Mouse (Mus musculus): Measurements from ENCODE around the gene Prdm10. TPM values are rescaled to one million over a fixed set of nuclear protein-coding genes. Genes with fewer than 3 reads are reported as not detected.

Gene Prdm10
- total RNA-seq, 2 experiments from 2014 or later: 4.2 to 7.1 TPM

GRCm38 (mm10) chr9:31260219-31260618 lies 20.1 kb upstream of the Prdm10 start:
- ATAC-seq (replicated peaks; ENCODE audit: low FRiP score, poor library complexity, severe bottlenecking): no peak

- no peak for ATAC-seq (replicated peaks; ENCODE audit: low FRiP score, poor library complexity, severe bottlenecking)
Observed at GRCm38 (mm10) chr9:31262226-31263105, 17.9 kb upstream of the Prdm10 start.

DNA sequence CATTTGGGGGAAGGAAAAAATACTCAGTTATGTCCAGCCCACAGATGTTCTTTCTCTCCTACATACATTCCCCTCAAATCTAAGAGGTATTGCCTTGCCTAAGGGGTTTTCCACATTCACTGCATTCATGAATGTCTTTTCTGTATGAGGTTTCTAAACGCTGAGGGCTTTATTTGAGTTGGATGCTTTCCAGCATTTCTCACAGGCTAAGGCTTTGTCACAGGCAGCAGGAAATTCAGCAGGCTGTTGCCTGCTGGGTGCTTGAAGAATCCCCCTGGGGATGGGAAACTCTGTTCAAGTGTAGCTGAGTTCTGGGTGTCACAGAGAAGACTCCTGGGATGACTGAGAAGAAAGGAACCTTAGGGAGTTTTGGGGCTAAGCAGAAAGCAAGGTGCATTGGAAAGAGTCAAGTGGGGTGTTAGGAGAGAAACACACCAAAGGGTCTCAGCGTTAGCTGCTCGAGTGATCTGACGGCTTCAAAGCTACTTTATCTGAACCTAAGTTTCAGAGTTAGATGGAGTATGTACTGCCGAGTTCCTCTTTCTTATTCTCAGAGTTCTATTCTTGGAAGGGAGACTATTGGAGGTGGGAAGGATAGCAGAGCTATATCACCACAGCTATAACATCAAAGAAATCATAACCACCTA lies 14.2 kb upstream of the Prdm10 start:
- no peak for ATAC-seq (replicated peaks; ENCODE audit: low FRiP score, poor library complexity, severe bottlenecking)

DNA sequence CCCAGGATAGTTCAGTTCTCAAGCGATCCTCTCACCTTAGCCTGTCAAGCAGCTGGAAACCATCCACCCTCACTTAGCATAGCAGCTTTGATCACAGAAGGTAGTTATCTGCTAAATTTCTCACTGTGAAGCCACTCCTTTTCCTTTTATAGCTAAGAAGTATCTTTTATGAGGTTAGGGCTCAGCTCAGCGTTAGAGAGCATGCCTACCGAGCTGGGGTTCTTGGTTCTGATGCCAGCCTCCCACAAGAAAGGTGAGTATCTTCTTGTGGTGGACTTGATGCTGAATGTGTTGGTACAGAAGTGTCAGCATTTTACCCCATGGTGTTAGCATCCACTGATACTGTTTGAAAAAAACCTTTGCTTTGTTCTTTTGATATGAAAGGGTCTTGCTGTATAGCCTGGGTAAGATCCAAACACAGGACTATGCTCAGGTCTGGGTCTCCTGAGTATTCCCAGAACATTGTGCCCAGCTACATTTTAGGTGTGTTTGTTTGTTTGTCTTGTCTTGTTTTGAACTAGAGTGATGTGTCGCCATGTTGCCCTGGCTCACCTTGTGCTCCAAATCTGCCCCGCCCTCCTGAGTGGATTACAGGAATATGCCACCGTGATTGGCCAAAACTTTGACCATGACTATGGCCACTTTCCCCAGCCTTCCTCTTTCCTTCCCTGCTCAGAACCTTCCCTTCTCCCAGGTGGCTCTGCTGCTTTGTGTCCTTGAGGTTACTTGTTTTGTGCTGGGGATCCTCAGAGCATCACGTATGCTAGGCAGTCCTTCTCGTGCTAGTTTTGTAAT lies 8.9 kb upstream of the Prdm10 start:
- ATAC-seq (replicated peaks; ENCODE audit: low FRiP score, poor library complexity, severe bottlenecking): peak; percentile 43; the same call in 1 of the 2 replicates

GRCm38 (mm10) chr9:31272160-31272559 lies 8.2 kb upstream of the Prdm10 start:
- peak; percentile 89 for ATAC-seq (replicated peaks; ENCODE audit: low FRiP score, poor library complexity, severe bottlenecking)

DNA sequence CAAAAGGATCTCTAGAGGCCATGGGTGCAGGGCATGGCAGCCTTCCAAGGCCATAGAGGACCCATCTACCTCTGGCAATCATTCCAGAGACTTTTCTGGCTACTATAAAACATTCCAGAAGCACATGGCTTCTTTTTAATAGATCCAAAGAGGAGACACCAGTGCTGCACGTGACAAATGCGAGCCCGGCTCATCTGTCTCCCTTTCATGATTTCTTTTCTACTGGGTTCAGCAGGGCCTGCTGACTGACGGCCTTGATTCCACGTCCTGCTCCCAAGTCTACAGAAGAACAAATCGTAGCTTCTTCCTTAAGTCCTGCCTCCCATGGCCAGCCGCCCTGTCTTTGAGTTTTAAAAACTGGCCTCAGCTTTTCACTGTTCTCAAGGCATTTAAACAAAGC lies 1.7 kb upstream of the Prdm10 start:
- no peak for ATAC-seq (replicated peaks; ENCODE audit: low FRiP score, poor library complexity, severe bottlenecking)

DNA sequence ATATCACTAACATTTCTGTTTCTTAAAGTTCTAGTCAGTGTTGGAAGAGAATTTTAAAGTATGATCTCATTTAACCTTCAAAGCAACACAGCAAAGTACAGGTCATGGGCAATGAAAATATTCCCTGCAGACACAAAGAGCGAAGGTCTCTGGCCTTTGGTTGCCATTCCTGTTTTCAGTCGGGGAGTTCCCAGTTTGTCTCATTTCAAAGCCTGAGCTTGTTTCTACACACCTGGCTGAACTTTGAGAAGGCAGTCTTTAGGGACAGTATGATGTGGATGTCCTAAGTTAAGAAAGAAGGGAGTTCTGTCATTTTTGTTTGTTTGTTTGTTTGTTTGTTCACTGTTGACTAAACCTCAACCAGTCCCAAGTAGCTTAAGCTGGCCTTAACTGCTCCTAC lies 1.0 kb upstream of the Prdm10 start:
- no peak for ATAC-seq (replicated peaks; ENCODE audit: low FRiP score, poor library complexity, severe bottlenecking)

- peak; percentile 75 for ATAC-seq (replicated peaks; ENCODE audit: low FRiP score, poor library complexity, severe bottlenecking)
Observed at GRCm38 (mm10) chr9:31279885-31280365, 413 bp upstream of the Prdm10 start.

GRCm38 (mm10) chr9:31281011-31281662 lies 799 bp downstream of the Prdm10 start:
- ATAC-seq (replicated peaks; ENCODE audit: low FRiP score, poor library complexity, severe bottlenecking): peak; percentile 25

GRCm38 (mm10) chr9:31281663-31282015 lies 1.3 kb downstream of the Prdm10 start:
- no peak for ATAC-seq (replicated peaks; ENCODE audit: low FRiP score, poor library complexity, severe bottlenecking)

- ATAC-seq (replicated peaks; ENCODE audit: low FRiP score, poor library complexity, severe bottlenecking): no peak
Observed at GRCm38 (mm10) chr9:31282536-31282935, 2.2 kb downstream of the Prdm10 start.

GRCm38 (mm10) chr9:31283044-31283443 lies 2.7 kb downstream of the Prdm10 start:
- no peak for ATAC-seq (replicated peaks; ENCODE audit: low FRiP score, poor library complexity, severe bottlenecking)

DNA sequence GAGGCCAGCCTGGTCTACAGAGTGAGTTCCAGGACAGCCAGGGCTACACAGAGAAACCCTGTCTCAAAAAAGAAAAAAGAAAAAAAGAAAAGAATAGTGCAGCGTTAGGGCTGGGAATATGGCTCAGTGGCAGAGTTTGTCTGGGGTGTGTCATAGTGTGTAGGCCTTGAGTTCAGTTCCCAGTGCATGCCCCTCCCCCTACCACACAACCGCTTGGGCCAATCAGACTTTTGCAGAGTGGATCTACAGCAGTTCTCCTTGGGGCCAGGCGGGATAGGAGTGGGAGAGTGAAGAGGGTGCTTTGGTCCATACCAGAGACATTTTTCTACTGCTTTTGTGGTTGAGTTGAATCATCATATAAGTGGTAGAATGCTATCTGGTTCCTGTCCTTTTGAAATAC lies 3.6 kb downstream of the Prdm10 start:
- no peak for ATAC-seq (replicated peaks; ENCODE audit: low FRiP score, poor library complexity, severe bottlenecking)

GRCm38 (mm10) chr9:31290201-31290862 lies 10.0 kb downstream of the Prdm10 start:
- no peak for ATAC-seq (replicated peaks; ENCODE audit: low FRiP score, poor library complexity, severe bottlenecking)

GRCm38 (mm10) chr9:31291978-31292377 lies 11.6 kb downstream of the Prdm10 start:
- ATAC-seq (replicated peaks; ENCODE audit: low FRiP score, poor library complexity, severe bottlenecking): no peak

GRCm38 (mm10) chr9:31293208-31293607 lies 12.9 kb downstream of the Prdm10 start:
- no peak for ATAC-seq (replicated peaks; ENCODE audit: low FRiP score, poor library complexity, severe bottlenecking)

- no peak for ATAC-seq (replicated peaks; ENCODE audit: low FRiP score, poor library complexity, severe bottlenecking)
Observed at GRCm38 (mm10) chr9:31295311-31295710, 15.0 kb downstream of the Prdm10 start.

- no peak for ATAC-seq (replicated peaks; ENCODE audit: low FRiP score, poor library complexity, severe bottlenecking)
Observed at GRCm38 (mm10) chr9:31296293-31296692, 16.0 kb downstream of the Prdm10 start.

DNA sequence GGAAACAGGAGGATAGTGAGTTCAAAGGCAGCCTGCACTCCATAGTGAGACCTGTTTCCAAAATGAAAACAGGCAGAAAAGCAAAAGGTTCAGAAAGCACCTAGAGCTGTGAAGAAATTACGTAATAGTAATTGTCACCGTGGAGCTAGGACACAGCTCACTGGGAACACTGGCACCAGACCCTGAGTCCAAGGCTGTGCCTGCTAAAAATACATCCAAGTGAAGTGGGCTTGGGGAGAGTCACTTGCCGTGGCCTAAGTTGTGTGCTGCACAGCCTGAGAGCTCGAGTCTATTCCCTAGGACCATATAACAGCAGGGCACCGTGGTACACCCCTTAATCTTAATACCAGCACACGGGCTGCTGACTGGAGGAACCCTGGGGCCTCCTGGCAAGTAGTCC lies 18.4 kb downstream of the Prdm10 start:
- ATAC-seq (replicated peaks; ENCODE audit: low FRiP score, poor library complexity, severe bottlenecking): no peak

All from erythroblast, adult 5-6 weeks (primary cell).